Mouse (Mus musculus): ENCODE measurements at regions not wholly inside any gene's neighbourhood (a gene's known extent, or its start where the extent isn't known, plus 50 kb on each side); places are given as distances from the start of the nearest gene placed in this dataset.

DNA sequence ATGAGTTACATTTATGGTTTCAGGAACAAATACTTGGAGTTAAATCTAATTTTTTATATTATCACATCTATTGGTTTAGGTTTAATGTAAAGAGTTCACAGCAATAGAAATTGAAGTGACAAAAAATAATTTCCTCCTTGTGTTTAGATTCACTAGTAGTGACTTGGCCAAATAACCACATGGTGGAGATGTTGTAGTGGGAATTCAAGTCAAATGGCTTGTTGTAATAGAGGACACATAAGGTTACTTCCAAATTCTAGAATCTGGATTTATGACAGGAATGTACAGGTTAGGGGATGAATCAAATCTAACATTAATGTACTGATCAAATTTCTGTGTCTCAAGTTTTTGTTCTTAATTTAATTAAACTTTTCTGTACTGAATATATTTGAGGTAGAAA, 526.4 kb upstream of the Klhl1 start:
- TF ChIP-seq POLR2AphosphoS2 (IDR thresholded peaks at IDR 0.05; ENCODE audit: insufficient read length, low read depth) = no peak
- TF ChIP-seq MYOG (IDR thresholded peaks at IDR 0.05; ENCODE audit: control insufficient read depth in 1 of 3, insufficient read depth in 1 of 3, insufficient read length in 2 of 3, low read depth in 2 of 3) = no peak
- no peak for TF ChIP-seq MAX (IDR thresholded peaks at IDR 0.05; ENCODE audit: low read depth)

All from myocyte (in vitro differentiated cells).